Mouse (Mus musculus) heart, embryonic 13.5 days (tissue): ENCODE results near the gene Uba52. TPM values are rescaled to one million over a fixed set of nuclear protein-coding genes. Genes with fewer than 3 reads are reported as not detected.

Source experiments
- ATAC-seq: fragments of 200-750 bp; cut with Nextera tagmentation; 2 replicates; pipeline ENCODE4 v1.8.0; 2017; ENCODE audit warnings: moderate TSS enrichment; ENCODE audit not compliant: insufficient number of reproducible peaks, low FRiP score, low TSS enrichment; ENCODE audit errors: extremely low read depth
- H3K27ac ChIP-seq: fragments of 300-500 bp; sonication (generic); replicated peaks from 2 replicates; pipeline ENCODE4 v1.5.1; 2015; ENCODE audit warnings: moderate library complexity, mild to moderate bottlenecking, inconsistent platforms
- H3K27me3 ChIP-seq: fragments of 300-500 bp; sonication (generic); replicated peaks from 2 replicates; pipeline ENCODE4 v1.6.1; 2015; ENCODE audit warnings: mild to moderate bottlenecking, inconsistent platforms
- H3K36me3 ChIP-seq: fragments of 300-500 bp; sonication (generic); 2 replicates; pipeline ENCODE4 v1.6.1; 2015; ENCODE audit warnings: mild to moderate bottlenecking, inconsistent platforms
- H3K4me1 ChIP-seq: fragments of 300-500 bp; sonication (generic); 2 replicates; pipeline ENCODE4 v1.6.1; 2015; ENCODE audit warnings: inconsistent platforms
- H3K4me2 ChIP-seq: fragments of 300-500 bp; sonication (generic); 2 replicates; pipeline ENCODE4 v1.6.1; 2015; ENCODE audit warnings: inconsistent platforms, mild to moderate bottlenecking, moderate library complexity
- H3K4me3 ChIP-seq: fragments of 300-500 bp; sonication (generic); 2 replicates; pipeline ENCODE4 v1.5.1; 2015; ENCODE audit warnings: moderate library complexity, mild to moderate bottlenecking, inconsistent platforms
- H3K9ac ChIP-seq: fragments of 300-500 bp; sonication (generic); 2 replicates; pipeline ENCODE4 v1.6.1; 2015; ENCODE audit warnings: inconsistent platforms, mild to moderate bottlenecking, moderate library complexity
- H3K9me3 ChIP-seq: fragments of 300-500 bp; sonication (generic); 2 replicates; pipeline ENCODE4 v1.6.1; 2016; ENCODE audit warnings: inconsistent platforms
- WGBS: fragments of 180-500 bp; shearing (Covaris S2); methylation state at CpG from one replicate; pipeline ENCODE4 v1.1.7; 2015; ENCODE audit warnings: mixed read lengths; 5-methylcytosine and 5-hydroxymethylcytosine counted together
- polyA plus RNA-seq: library from polyadenylated mRNA; unstranded; fragments of >200 nt; fragmentation: Nextera tagmentation; extraction: Ambion mirVana; gene quantifications from 2 replicates; pipeline ENCODE4 v1.2.1, GENCODE M21; 2015

The Uba52 gene
- polyA plus RNA-seq, 1 experiment from 2014 or later = 842 TPM

DNA sequence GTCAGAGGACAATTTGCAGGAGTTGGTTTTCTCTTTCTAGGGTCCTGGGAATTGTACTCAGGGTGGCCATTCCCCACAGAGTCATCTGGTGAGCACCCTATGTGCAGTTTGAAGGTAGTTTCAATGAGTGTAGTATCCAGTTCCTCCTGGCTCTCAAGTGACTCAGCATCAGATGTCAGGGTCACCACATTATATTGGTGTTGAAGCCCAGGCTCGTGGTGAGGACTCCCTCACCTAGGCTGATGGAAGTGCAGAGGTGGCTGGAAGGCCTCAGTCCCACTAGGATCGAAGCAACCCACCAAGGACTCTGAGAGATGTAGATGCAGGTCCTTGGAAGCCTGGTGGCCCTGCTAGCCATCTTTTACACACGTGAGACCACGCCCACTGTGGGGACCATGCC lies 35.8 kb upstream of the Uba52 start:
- Histone ChIP-seq H3K9ac (no peak overlapping the region), H3K27ac (no peak overlapping the region), H3K4me2 (no peak overlapping the region), H3K36me3 (0 out of 2 replicates have a peak, but pooled peaks cover 4% of the 10 kb centered on the region), H3K4me1 (peaks cover 53% of the 10 kb centered on the region), H3K9me3 (no peaks in the 10 kb centered on the region), H3K4me3 (no peak overlapping the region), H3K27me3 (no peaks in the 10 kb centered on the region)
- 79% methylated on average over 4 of the region's 4 CpGs for WGBS
- ATAC-seq = no peak

DNA sequence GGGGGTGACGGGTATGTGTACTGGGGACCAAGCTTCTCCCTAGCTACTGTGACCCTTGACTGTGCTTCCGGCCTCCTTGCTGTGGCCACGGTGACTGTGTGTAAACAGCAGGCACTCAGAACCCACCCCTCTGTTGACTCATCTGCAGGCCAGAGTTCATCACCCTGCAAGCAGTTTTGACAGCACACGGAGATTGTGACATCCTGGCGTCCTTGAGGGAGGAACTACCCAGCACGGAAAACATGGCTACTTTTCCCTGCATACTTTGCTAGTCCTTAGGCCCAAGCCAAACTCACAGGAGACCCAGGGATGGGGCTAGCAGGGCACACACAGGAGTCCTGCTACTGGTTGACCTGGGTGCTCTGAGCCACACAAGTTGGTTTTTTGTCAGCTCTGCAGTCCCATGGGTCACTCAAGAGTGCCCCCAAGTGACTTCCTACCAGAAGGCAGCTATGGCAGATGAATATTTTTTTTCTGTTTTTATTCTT lies 33.6 kb upstream of the Uba52 start:
- no peak overlapping the region for H3K9ac ChIP-seq
- 0 out of 2 replicates have a peak, but pooled peaks cover 3% of the 10 kb centered on the region for H3K36me3 ChIP-seq
- H3K4me3 ChIP-seq = no peak overlapping the region
- peak overlapping the region; percentile 53 for H3K27ac ChIP-seq
- no peaks in the 10 kb centered on the region for H3K27me3 ChIP-seq
- H3K4me1 ChIP-seq = peaks cover 59% of the 10 kb centered on the region
- H3K4me2 ChIP-seq = no peak overlapping the region
- no peak for ATAC-seq
- WGBS = 62% methylated on average over 6 of the region's 6 CpGs
- H3K9me3 ChIP-seq = no peaks in the 10 kb centered on the region

DNA sequence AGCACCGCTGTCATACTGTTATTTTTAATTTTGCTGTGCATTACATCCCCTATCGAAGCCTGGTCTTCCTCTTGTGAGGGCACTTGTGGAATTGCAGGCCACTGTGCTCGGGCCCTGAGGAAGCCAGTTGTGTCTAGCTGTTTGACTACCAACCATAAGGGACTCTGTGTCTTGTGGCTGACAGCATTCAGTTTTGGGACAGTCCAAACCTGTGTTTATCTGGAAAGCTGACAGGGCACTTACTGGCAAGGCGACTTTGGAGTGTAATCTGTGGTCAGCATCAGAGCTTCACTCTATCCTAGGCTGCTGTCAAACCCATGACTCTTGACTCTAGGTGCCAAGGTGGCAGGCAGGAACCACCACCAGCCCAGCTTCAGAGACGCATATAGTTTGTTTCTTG lies 30.5 kb upstream of the Uba52 start:
- peak overlapping the region; percentile 95 for H3K27ac ChIP-seq
- H3K36me3 ChIP-seq = peaks cover 15% of the 10 kb centered on the region
- 59% methylated on average over 5 of the region's 5 CpGs for WGBS
- peak overlapping the region; percentile 93 for H3K9ac ChIP-seq
- H3K4me3 ChIP-seq = peak overlapping the region; percentile 74
- H3K4me2 ChIP-seq = peak overlapping the region; percentile 87
- no peaks in the 10 kb centered on the region for H3K9me3 ChIP-seq
- no peaks in the 10 kb centered on the region for H3K27me3 ChIP-seq
- peaks cover 46% of the 10 kb centered on the region for H3K4me1 ChIP-seq
- ATAC-seq = no peak

DNA sequence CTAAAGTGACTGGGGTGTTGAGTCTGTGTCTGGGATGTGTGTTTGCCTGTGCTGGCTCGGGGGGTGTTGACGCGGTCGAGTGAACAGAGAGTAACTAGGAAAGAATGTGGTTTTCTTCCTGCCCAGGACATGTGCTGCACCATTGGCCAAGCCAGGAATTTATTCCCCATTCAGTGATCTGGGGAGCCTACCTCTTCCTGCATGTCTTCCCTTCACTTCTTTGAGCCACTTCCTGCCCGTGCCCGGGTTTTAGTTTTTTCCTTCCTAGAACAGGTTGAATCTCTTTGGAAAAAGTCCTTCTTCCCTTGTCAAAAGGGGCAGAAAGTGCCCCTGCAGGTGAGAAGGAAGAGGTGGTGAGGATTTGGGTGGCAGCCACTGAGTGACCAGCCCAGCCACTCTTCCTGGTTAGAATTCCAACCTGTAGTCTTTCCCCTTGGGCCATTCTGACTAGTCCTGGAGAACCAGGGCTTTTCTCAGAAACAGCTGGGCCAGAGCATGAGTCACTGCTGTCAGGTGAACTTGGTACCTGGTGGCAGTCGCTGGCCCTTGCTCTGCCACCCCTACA lies 30.0 kb upstream of the Uba52 start:
- Histone ChIP-seq H3K4me2 (peak overlapping the region; percentile 87), H3K27me3 (no peaks in the 10 kb centered on the region), H3K9me3 (no peaks in the 10 kb centered on the region), H3K4me3 (peak overlapping the region; percentile 74), H3K27ac (peak overlapping the region; percentile 95), H3K9ac (peak overlapping the region; percentile 93), H3K36me3 (peaks cover 20% of the 10 kb centered on the region), H3K4me1 (peaks cover 46% of the 10 kb centered on the region)
- 31% methylated on average over 7 of the region's 7 CpGs for WGBS
- no peak for ATAC-seq

DNA sequence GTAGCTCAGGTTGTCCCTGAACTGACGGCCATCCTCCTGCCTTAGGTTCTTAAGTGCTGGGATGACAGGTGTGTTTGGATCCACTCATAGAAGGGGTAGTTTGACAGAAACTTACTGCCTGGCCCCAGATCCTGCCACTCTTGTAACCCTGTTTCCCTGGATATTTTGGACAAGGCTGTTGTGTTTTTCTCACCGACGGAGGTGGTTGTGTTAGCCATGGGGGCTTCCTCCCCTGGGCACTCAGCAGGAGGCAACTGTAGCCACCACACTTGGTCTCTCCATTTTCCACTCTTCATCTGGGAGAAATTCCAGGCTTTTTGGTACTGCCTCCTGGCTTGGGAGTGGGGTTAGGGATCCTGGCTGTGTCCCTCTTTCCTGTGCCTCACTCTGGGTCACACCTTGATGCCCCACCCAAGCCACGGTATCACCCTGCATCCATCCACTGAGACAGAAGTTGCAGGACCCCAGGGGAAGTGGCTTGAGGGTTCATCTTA lies 29.5 kb upstream of the Uba52 start:
- no peak for ATAC-seq
- Histone ChIP-seq H3K36me3 (peaks cover 26% of the 10 kb centered on the region), H3K27ac (peak overlapping the region; percentile 95), H3K4me1 (peaks cover 48% of the 10 kb centered on the region), H3K9ac (peak overlapping the region; percentile 93), H3K27me3 (no peaks in the 10 kb centered on the region), H3K9me3 (no peaks in the 10 kb centered on the region), H3K4me3 (peak overlapping the region; percentile 74), H3K4me2 (peak overlapping the region; percentile 87)
- 8% methylated on average over 4 of the region's 4 CpGs for WGBS

DNA sequence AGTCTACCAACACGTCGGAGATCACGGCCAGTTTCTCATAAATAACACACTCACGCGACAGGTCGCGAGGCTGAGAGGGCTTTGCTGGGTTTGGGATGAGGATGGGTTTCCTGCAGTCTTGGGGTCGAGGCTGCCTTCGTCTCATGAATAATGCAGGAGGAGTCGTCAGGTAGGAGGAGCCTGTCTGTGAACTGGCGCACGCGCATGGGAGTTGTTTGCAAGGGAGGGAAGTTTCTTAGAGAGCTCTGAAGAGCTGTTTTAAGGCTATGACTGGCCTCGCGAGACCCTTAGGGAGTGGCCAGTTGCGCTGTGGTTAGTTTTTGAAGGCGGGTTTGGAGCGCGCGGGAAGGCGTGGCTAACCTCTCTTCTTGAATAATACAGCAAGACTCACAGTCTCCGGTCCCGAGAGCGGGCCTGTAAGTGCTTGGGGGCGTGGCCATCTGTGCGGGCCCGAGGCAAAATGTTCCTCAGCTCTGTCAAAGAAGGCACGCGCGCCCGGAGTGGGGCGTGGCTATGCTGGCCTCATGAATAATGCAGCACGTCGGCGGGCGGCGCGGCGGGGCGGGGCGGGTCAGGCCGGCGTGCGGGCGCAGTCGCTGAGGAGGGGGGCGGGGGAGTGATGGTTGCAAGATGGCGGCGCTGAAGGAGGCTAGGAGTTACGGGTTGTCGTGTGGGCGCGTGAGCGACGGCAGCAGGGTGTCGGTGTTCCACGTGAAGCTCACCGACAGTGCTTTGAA lies 28.6 kb upstream of the Uba52 start, which contains the start of gene Ell:
Ell (plus strand) TSS at position 381 of the 737 bp plus-strand sequence.
- peak within 1 kb of the TSS; percentile 93 for H3K9ac ChIP-seq
- H3K36me3 ChIP-seq = peaks cover 34% of the 10 kb centered on the region
- no peaks in the 10 kb centered on the region for H3K27me3 ChIP-seq
- H3K4me1 ChIP-seq = peaks cover 50% of the 10 kb centered on the region
- H3K4me3 ChIP-seq = peak within 1 kb of the TSS; percentile 74
- peak within 1 kb of the TSS; percentile 87 for H3K4me2 ChIP-seq
- under 1% methylated on average over 58 of the region's 58 CpGs for WGBS
- no peaks in the 10 kb centered on the region for H3K9me3 ChIP-seq
- peak within 1 kb of the TSS; percentile 95 for H3K27ac ChIP-seq
- peak; percentile 87 for ATAC-seq

DNA sequence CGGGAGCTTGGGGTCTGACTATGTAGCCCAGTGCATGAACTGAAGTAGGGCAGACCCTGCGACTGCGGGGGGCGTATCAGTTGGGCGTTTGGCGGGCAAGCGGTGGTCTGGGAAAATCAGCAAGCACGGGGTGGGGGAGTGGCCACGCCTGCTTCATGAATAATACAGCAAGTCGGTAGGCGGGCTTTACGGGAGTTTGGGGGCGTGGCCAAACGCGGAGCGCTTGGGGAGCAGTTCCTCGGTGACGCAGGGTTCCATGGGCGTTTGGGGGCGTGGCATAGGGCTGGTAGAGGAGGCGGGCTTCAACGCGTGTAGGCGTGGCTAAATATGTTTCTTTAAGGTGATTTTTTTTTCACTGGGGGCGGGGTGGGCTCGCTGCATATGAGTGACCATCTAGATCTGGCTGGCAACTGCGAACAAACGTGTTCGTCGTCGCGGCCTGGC lies 28.1 kb upstream of the Uba52 start:
- H3K4me2 ChIP-seq = peak overlapping the region; percentile 87
- H3K4me1 ChIP-seq = peaks cover 44% of the 10 kb centered on the region
- under 1% methylated on average over 32 of the region's 32 CpGs for WGBS
- no peaks in the 10 kb centered on the region for H3K9me3 ChIP-seq
- peaks cover 40% of the 10 kb centered on the region for H3K36me3 ChIP-seq
- H3K27ac ChIP-seq = peak overlapping the region; percentile 95
- H3K9ac ChIP-seq = peak overlapping the region; percentile 93
- H3K27me3 ChIP-seq = no peaks in the 10 kb centered on the region
- ATAC-seq = peak; percentile 77
- H3K4me3 ChIP-seq = peak overlapping the region; percentile 74

DNA sequence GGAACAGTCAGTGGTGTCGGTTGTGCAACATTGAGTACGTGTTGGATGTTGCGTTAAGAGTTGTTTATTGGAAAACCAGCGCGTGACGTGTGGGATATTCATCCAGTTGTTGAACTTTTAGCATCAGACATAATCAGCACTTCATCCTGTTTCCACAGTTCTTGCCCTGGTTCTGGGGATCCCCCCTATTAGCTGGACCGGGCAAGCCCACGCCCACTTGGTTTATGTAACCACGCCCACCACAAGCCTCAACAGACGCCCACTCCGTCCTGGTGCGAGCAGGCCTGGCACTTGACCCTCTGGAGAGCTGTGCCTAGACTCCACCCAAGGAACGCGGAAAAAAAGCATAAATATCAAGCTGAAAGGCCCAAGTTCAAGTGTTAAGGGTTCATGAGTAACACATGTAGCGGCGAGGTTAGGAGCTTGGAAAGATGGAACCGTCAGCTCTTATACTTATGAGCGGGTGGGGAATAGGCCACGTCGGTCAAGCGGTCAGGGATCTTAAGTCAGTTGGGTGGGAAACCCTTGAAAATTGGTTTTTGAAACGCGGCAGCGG lies 27.5 kb upstream of the Uba52 start:
- Histone ChIP-seq H3K4me1 (peaks cover 39% of the 10 kb centered on the region), H3K9ac (peak overlapping the region; percentile 93), H3K4me3 (peak overlapping the region; percentile 74), H3K27ac (peak overlapping the region; percentile 95), H3K36me3 (peaks cover 45% of the 10 kb centered on the region), H3K27me3 (no peaks in the 10 kb centered on the region), H3K9me3 (no peaks in the 10 kb centered on the region), H3K4me2 (peak overlapping the region; percentile 87)
- WGBS = 13% methylated on average over 24 of the region's 24 CpGs
- ATAC-seq = no peak

DNA sequence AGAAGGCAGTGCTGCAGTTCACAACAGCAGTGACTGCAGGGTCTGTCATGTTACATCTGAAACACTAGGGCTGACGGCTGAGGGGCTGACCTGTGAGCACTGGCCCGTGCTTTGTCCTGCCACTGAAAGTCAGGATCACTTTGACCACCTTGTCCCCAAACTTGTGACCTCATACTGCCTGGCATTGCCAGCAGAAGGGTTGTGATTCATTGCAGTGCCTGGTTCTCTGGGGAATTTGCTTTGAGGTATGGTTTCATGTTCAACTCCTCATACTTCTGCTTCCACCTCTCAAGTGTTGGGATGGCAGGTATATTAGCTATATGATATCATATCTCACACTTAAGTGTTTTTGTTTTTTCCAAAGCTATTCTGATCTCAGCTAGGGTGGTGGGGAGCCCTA lies 25.1 kb upstream of the Uba52 start:
- no peak overlapping the region for H3K4me3 ChIP-seq
- H3K27me3 ChIP-seq = no peaks in the 10 kb centered on the region
- H3K9me3 ChIP-seq = no peaks in the 10 kb centered on the region
- H3K4me1 ChIP-seq = peaks cover 25% of the 10 kb centered on the region
- no peak for ATAC-seq
- H3K9ac ChIP-seq = no peak overlapping the region
- WGBS = 60% methylated on average over 2 of the region's 2 CpGs
- H3K4me2 ChIP-seq = no peak overlapping the region
- peaks cover 69% of the 10 kb centered on the region for H3K36me3 ChIP-seq
- no peak overlapping the region for H3K27ac ChIP-seq

DNA sequence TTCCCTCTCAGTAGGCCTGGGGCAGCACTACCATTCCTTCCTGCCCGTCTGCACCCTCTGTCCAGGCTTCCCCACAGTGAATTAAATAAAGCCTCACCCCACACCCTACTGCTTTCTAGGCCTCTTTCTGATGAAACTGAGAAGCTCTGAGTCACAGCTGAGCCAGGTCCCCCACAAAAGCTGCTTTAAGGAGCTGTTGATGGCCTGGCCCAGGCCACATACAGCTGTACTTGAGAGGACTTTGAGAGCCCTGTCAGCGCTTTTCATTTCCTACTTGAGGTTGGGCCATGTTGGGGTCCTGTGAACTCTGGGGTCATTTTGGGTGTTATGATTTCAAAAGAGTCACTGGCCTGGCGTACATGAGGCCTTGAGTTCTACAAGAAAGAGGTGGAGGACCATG lies 24.6 kb upstream of the Uba52 start:
- WGBS = 75% methylated on average over 3 of the region's 3 CpGs
- no peak overlapping the region for H3K4me2 ChIP-seq
- peaks cover 74% of the 10 kb centered on the region for H3K36me3 ChIP-seq
- H3K27me3 ChIP-seq = no peaks in the 10 kb centered on the region
- no peak overlapping the region for H3K4me3 ChIP-seq
- H3K27ac ChIP-seq = no peak overlapping the region
- H3K4me1 ChIP-seq = peaks cover 20% of the 10 kb centered on the region
- no peaks in the 10 kb centered on the region for H3K9me3 ChIP-seq
- no peak for ATAC-seq
- no peak overlapping the region; the same call in 1 of the 2 replicates for H3K9ac ChIP-seq

DNA sequence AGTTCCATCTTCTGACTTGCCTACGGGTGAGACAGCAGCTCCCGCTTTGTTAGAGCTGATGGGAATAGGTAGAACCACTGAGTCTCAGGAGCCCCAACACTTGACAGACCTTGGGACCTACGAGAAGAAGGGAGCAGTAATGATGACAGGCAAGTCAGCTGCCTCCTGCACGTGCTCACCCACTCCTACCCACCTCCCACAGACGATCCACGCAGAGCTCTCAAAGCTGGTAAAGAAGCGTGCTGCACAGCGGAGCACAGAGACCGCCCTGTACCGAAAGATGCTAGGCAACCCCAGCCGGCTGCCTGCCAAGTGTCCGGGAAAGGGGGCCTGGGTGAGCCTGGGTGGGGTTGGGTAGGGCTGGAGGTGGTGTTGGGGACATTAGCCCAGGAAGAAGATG lies 23.7 kb upstream of the Uba52 start:
- no peaks in the 10 kb centered on the region for H3K27me3 ChIP-seq
- 92% methylated on average over 12 of the region's 12 CpGs for WGBS

More for the DNA sequence above, 23.7 kb upstream of the Uba52 start:
- Histone ChIP-seq H3K9ac (peak overlapping the region; percentile 15; the same call in 1 of the 2 replicates), H3K27ac (no peak overlapping the region), H3K4me3 (no peak overlapping the region), H3K9me3 (no peaks in the 10 kb centered on the region), H3K4me2 (no peak overlapping the region), H3K4me1 (peaks cover 23% of the 10 kb centered on the region), H3K36me3 (peaks cover 83% of the 10 kb centered on the region)
- ATAC-seq = no peak
